Mouse (Mus musculus): Measurements from ENCODE around the gene Cdyl. TPM values are rescaled to one million over a fixed set of nuclear protein-coding genes. Genes with fewer than 3 reads are reported as not detected.

The Cdyl gene
- polyA plus RNA-seq, 1 experiment from 2014 or later, result 10.3 TPM

DNA sequence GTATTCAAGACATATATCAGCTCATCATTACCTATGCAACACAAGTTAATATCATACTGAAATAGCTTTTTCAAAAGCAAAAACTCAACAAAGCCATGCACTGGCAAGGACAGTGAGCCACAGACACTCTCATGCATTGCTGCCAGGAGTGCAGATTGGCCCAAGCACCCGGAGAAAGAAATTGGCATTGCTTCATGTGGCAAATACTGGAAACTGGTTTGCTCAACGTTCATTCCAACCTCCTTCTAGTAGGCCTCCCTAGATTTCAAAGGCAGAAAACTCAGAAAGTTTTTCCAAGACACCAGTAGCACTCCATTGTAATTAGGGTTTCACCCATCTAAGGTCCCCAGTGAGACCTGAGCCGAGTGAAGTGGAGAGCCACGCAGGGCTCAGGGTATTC is 6.8 kb upstream of the Cdyl start:
- no peak overlapping the region for H3K27ac ChIP-seq
- H3K36me3 ChIP-seq, result no peaks in the 10 kb centered on the region
- H3K9ac ChIP-seq, result no peak overlapping the region
- no peak overlapping the region for H3K4me3 ChIP-seq (replicated peaks)
- no peak overlapping the region for H3K4me2 ChIP-seq (replicated peaks)
- H3K27me3 ChIP-seq (replicated peaks), result no peaks in the 10 kb centered on the region
- ATAC-seq, result no peak
- H3K4me1 ChIP-seq (replicated peaks), result no peaks in the 10 kb centered on the region
- no peaks in the 10 kb centered on the region for H3K9me3 ChIP-seq
- 85% methylated on average over 4 of the region's 4 CpGs for WGBS

DNA sequence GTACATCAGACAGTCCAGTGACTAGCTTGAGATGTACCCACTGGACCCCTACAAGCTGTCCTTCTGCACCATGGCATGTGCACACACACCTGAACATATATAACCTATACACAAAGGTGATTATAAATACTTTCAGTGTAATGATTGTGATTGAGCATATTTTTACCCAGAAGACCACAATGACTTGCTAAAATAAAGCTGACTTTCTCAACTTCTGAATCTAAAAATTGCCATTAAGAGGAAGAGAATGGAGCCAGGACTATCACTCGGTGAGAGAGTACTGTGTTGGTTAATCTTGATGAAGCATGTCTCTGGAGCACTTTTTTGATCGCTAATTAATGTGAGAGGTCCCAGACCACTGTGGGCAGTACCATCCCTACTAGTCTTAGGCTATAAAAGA is 2.8 kb upstream of the Cdyl start:
- no peaks in the 10 kb centered on the region for H3K9me3 ChIP-seq
- no peaks in the 10 kb centered on the region for H3K36me3 ChIP-seq
- no peak overlapping the region for H3K9ac ChIP-seq
- no peaks in the 10 kb centered on the region for H3K27me3 ChIP-seq (replicated peaks)
- 84% methylated on average over 2 of the region's 2 CpGs for WGBS
- no peak overlapping the region for H3K4me2 ChIP-seq (replicated peaks)
- no peak overlapping the region for H3K27ac ChIP-seq
- H3K4me3 ChIP-seq (replicated peaks), result no peak overlapping the region
- H3K4me1 ChIP-seq (replicated peaks), result no peaks in the 10 kb centered on the region
- no peak for ATAC-seq

DNA sequence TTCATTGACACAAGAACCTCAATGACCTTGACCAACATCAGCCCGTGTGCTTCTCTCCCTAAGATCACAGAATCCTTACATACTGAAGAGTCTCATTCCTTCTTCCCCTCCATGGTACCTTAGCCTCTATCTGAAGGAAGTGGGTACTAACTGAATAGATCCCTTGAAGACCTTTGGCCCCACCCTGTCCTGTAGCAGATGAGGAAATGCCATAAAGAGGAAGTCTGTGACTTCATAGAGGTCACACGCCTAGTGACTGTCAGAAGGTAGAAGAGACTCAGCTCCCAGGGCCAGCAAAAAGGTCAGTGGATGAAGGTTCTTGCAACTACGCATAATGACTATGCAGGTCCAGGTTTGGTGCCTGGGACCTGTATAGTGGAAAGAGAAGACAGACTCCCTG is 5.8 kb downstream of the Cdyl start:
- Histone ChIP-seq H3K9me3 (no peaks in the 10 kb centered on the region), H3K27ac (no peak overlapping the region), H3K36me3 (no peaks in the 10 kb centered on the region), H3K4me2 (replicated peaks) (no peak overlapping the region), H3K9ac (no peak overlapping the region), H3K4me1 (replicated peaks) (no peaks in the 10 kb centered on the region), H3K27me3 (replicated peaks) (no peaks in the 10 kb centered on the region), H3K4me3 (replicated peaks) (no peak overlapping the region)
- no peak for ATAC-seq
- WGBS, result 75% methylated on average over 3 of the region's 3 CpGs

DNA sequence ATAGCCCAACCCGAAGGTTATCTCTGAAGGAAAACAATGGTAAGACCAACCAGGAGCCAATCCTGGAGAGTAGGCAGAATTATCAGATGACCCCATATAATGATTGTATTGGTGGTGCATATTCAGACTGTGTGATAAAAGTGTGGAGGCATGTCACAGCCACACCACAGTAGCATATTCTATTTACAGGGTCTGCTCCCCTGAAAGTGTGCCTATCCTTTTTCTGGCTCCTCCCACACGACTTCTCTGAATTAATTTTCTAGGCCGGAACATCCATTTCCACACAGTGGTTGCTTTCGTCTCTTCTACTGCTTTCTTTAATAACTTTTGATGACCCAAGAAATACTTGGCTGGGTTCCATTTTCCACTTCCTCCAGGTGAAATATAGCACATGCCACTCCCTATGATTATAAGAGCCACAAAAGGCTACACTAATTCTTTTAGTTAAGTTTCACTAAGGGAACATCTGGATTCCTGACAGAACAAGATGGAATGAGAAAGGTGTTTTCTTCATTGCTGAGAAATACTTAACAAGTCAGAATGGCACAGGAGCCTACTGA is 10.4 kb downstream of the Cdyl start:
- Histone ChIP-seq H3K9me3 (no peaks in the 10 kb centered on the region), H3K27ac (no peak overlapping the region), H3K36me3 (no peaks in the 10 kb centered on the region), H3K4me2 (replicated peaks) (no peak overlapping the region), H3K27me3 (replicated peaks) (no peaks in the 10 kb centered on the region), H3K4me3 (replicated peaks) (no peak overlapping the region), H3K9ac (no peak overlapping the region), H3K4me1 (replicated peaks) (no peaks in the 10 kb centered on the region)
- 56% methylated on average over 4 of the region's 4 CpGs for WGBS
- ATAC-seq, result peak; percentile 63

DNA sequence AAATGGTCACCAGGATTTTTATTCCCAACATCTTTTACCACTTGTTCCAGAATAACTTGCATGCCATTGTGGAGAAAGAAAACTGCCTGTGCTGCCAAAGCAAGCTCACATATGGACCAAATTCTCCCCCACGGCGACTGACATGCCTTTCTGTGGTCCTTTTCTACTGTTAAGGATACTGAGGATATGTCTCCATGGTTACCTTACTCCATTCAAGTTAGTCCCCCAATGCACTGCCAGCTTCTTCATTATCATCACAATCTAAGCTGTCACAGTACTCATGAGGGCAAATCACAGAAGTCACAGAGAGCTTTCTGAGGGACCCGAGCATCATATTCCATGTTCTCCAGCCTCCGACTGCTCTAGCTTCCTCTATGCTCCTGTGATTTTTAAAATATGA is 11.2 kb downstream of the Cdyl start:
- Histone ChIP-seq H3K4me2 (replicated peaks) (no peak overlapping the region), H3K27ac (no peak overlapping the region), H3K36me3 (no peaks in the 10 kb centered on the region), H3K27me3 (replicated peaks) (no peaks in the 10 kb centered on the region), H3K4me3 (replicated peaks) (no peak overlapping the region), H3K4me1 (replicated peaks) (no peaks in the 10 kb centered on the region), H3K9me3 (no peaks in the 10 kb centered on the region), H3K9ac (no peak overlapping the region)
- ATAC-seq, result no peak
- WGBS, result 87% methylated on average over 4 of the region's 4 CpGs

DNA sequence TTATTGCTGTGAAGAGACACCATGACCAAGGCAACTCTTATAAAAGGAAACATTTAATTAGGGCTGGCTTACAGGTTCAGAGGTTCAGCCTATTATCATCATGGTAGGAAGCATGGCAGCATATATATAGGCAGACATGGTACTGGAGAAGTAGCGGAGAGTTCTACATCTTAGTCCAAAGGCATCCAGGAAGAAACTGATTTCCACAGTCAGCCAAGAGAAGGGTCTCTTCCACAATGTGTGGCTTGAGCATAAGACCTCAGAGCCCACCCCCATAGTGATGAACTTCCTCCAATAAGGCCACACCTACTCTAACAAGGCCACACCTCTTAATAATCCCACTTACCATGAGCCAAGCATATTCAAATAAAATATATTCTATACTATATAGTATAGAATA is 17.3 kb downstream of the Cdyl start:
- Histone ChIP-seq H3K27me3 (replicated peaks) (no peaks in the 10 kb centered on the region), H3K9ac (no peak overlapping the region), H3K4me1 (replicated peaks) (0 out of 2 replicates have a peak, but pooled peaks cover 3% of the 10 kb centered on the region), H3K4me2 (replicated peaks) (no peak overlapping the region), H3K9me3 (no peaks in the 10 kb centered on the region), H3K36me3 (no peaks in the 10 kb centered on the region), H3K4me3 (replicated peaks) (no peak overlapping the region), H3K27ac (no peak overlapping the region)
- 89% methylated on average over 1 of the region's 1 CpGs for WGBS
- ATAC-seq, result 0 out of 2 replicates have a peak, but pooled peaks have one; percentile 36

DNA sequence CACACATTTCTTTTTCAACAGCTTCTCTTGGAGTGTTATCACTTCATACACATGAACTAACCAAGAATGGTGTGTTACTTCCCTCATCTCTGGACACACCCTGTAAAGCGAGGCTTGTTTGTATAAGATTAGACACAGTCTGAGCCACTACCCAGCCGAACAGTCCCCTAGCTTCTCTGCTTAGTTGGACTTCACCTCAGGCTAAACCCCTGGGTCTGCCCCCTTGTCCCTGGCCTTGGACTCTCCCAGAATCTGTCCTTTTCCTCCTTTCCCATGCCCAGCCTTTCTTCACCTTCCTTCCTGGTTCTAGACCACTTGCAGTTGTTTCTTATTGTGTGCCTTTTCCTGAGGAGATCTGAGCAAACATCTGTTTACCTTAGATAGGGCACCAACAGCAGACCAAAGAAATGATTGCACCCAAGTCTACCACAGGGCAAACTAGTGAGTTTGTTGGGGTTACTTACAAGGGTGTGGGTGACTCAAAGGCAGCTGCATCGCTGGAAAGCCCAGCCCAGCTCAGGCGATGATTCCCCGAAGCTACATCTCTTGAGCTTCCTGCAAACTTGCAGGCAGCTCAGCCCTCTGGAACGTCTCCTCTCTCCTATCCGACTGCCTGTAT is 17.9 kb downstream of the Cdyl start:
- ATAC-seq, result peak; percentile 95
- 57% methylated on average over 7 of the region's 7 CpGs for WGBS
- no peaks in the 10 kb centered on the region for H3K36me3 ChIP-seq
- H3K27ac ChIP-seq, result no peak overlapping the region
- no peak overlapping the region for H3K4me2 ChIP-seq (replicated peaks)
- H3K4me1 ChIP-seq (replicated peaks), result 0 out of 2 replicates have a peak, but pooled peaks cover 3% of the 10 kb centered on the region
- H3K27me3 ChIP-seq (replicated peaks), result no peaks in the 10 kb centered on the region
- no peak overlapping the region for H3K4me3 ChIP-seq (replicated peaks)
- no peak overlapping the region for H3K9ac ChIP-seq
- no peaks in the 10 kb centered on the region for H3K9me3 ChIP-seq

DNA sequence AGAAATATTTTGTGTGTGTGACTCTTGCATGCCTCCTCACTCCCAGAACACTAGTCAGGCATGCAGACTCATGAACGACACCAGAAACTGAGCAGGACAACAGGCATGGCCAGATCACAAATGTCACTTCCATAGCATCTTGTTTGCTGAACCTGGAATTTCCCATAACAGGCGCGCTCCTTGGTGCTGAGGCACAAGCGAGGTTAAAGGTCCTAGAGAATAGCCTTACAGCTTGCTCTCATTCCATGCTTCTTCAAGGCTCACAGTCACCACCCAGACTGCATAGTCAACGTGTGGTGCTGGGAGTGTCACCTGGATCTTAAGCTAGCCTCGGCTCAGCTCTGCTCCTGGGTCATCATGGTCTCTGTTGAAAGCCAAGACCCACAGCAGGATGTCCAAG is 19.1 kb downstream of the Cdyl start:
- Histone ChIP-seq H3K9ac (no peak overlapping the region), H3K4me1 (replicated peaks) (0 out of 2 replicates have a peak, but pooled peaks cover 3% of the 10 kb centered on the region), H3K4me2 (replicated peaks) (no peak overlapping the region), H3K4me3 (replicated peaks) (no peak overlapping the region), H3K36me3 (no peaks in the 10 kb centered on the region), H3K9me3 (no peaks in the 10 kb centered on the region), H3K27ac (no peak overlapping the region), H3K27me3 (replicated peaks) (no peaks in the 10 kb centered on the region)
- 89% methylated on average over 6 of the region's 6 CpGs for WGBS
- no peak for ATAC-seq

DNA sequence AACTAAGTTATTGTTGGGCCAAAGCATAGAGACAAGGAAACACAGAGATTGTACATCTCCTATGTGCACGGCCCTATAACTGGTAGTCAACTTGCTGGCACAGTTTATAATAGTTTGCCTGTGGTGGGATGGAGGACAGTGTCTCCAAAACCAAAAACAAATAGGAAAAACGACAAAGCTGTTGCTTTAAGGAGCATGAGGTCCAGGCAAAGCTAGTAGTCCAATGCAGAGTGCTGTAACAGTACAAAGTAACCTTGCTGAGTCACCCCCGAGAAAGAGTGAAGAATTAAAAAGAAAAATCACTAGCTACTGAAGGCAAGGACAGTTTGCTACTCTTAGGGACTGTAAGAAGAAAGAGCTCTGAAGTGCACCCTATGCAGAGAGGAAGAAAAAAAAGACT is 21.7 kb downstream of the Cdyl start:
- whole genome bisulfite sequencing, result 86% methylated on average over 3 of the region's 3 CpGs

DNA sequence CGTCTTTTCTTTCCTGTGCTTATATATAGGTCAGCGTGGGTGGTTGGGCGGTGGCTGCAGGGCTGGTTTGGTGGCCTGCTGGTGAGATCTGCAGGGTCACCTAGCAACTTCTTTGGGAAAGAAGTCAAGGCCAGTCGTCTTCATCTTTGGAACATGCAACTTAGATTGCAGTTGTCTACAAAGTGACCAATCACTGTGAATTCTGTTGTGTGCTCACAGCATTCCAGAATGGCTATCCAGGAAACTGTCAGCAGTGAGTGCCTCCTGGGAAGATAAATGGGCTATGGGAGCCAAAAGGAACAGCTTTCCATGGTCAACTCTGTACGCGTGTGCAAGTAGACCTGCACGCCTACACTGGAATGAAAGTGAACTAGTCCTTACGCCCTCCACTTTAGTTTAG is 26.6 kb downstream of the Cdyl start:
- H3K27me3 ChIP-seq (replicated peaks), result no peaks in the 10 kb centered on the region
- no peak overlapping the region for H3K27ac ChIP-seq
- H3K4me1 ChIP-seq (replicated peaks), result no peaks in the 10 kb centered on the region
- H3K36me3 ChIP-seq, result no peaks in the 10 kb centered on the region
- no peak overlapping the region for H3K4me3 ChIP-seq (replicated peaks)
- 61% methylated on average over 8 of the region's 8 CpGs for WGBS
- H3K9me3 ChIP-seq, result no peaks in the 10 kb centered on the region
- ATAC-seq, result no peak
- no peak overlapping the region for H3K9ac ChIP-seq
- no peak overlapping the region for H3K4me2 ChIP-seq (replicated peaks)

More for the DNA sequence above, 21.7 kb downstream of the Cdyl start:
- Histone ChIP-seq H3K9me3 (no peaks in the 10 kb centered on the region), H3K4me3 (replicated peaks) (no peak overlapping the region), H3K4me1 (replicated peaks) (0 out of 2 replicates have a peak, but pooled peaks cover 3% of the 10 kb centered on the region), H3K27ac (no peak overlapping the region), H3K36me3 (no peaks in the 10 kb centered on the region), H3K27me3 (replicated peaks) (no peaks in the 10 kb centered on the region), H3K4me2 (replicated peaks) (no peak overlapping the region), H3K9ac (no peak overlapping the region)
- no peak for ATAC-seq

DNA sequence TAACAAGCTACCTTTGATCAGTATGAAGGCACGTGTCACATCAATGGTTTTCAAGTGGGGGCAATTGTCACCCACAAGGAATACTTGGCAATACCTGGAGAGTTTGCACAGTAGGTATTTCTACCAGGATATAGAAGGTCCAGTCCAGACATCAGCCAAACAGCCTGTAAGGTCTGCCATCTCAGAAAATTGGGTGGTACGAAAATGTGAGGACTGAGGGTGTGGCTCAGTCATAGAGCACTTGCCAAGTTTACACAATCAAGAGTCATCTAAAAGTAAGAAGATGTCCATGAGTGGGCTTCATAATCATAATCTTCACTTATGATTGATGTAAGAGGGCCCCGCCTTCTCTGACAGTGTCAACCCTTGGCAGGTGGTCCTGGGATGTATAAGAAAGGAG is 29.9 kb downstream of the Cdyl start:
- H3K4me2 ChIP-seq (replicated peaks), result no peak overlapping the region
- no peaks in the 10 kb centered on the region for H3K27me3 ChIP-seq (replicated peaks)
- no peaks in the 10 kb centered on the region for H3K9me3 ChIP-seq
- no peak for ATAC-seq
- H3K4me1 ChIP-seq (replicated peaks), result no peaks in the 10 kb centered on the region
- WGBS, result 85% methylated on average over 3 of the region's 3 CpGs
- no peak overlapping the region for H3K27ac ChIP-seq
- H3K36me3 ChIP-seq, result no peaks in the 10 kb centered on the region
- H3K4me3 ChIP-seq (replicated peaks), result no peak overlapping the region
- H3K9ac ChIP-seq, result no peak overlapping the region

DNA sequence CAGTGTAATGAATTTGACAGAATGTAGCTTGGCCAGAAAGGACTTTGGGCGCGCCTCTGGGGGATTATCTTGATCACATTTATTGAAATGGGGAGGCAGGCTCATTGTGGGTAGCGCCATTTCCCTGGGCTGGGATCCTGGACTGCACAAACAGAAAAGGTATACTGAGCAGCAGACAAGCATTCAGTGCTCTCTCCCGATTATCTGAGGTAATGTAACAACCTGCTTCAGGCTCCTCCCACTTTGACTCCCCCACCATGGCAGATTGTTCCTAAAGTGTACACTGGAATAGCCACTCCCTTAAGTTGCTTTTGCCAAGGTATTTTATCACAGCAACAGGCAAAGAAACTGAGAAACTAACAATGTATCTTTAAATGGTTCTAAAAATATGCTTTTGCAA is 58.0 kb downstream of the Cdyl start:
- Histone ChIP-seq H3K27ac (no peak overlapping the region), H3K9me3 (no peaks in the 10 kb centered on the region), H3K9ac (no peak overlapping the region), H3K4me1 (replicated peaks) (no peaks in the 10 kb centered on the region), H3K27me3 (replicated peaks) (no peaks in the 10 kb centered on the region), H3K4me2 (replicated peaks) (no peak overlapping the region), H3K4me3 (replicated peaks) (no peak overlapping the region), H3K36me3 (no peaks in the 10 kb centered on the region)
- no peak for ATAC-seq
- WGBS, result 89% methylated on average over 4 of the region's 4 CpGs

DNA sequence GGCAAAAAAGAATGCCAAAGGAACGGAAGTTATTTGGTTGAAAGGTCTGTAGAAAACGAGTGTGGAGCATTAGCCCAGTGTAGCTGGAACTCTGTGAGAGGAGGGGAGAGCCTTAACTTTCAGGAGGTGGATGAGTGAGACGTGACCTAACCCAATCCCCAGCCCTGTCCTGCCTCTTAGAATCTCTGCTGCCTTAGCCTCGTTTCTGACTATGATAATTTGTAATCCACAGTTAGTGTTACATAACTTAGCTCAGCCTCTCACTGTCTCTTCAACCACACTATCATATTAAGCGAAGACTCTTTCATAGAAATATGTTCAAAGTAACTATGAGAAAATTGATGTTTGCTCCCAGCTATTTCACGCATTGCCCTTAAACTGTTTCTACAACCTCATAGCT is 59.9 kb downstream of the Cdyl start:
- Histone ChIP-seq H3K4me2 (replicated peaks) (no peak overlapping the region), H3K9me3 (no peaks in the 10 kb centered on the region), H3K4me3 (replicated peaks) (no peak overlapping the region), H3K36me3 (no peaks in the 10 kb centered on the region), H3K4me1 (replicated peaks) (no peaks in the 10 kb centered on the region), H3K27me3 (replicated peaks) (no peaks in the 10 kb centered on the region), H3K27ac (no peak overlapping the region), H3K9ac (no peak overlapping the region)
- 77% methylated on average over 6 of the region's 6 CpGs for WGBS
- no peak for ATAC-seq

Measured in intestine, embryonic 15.5 days (tissue).